Mouse (Mus musculus) forebrain, embryonic 11.5 days (tissue): ENCODE results near the gene Opa1. TPM values are rescaled to one million over a fixed set of nuclear protein-coding genes. Genes with fewer than 3 reads are reported as not detected.

Experiments
- ATAC-seq: fragments of 200-750 bp; cut with Nextera tagmentation; replicated peaks from 2 replicates; pipeline ENCODE4 v1.8.0; 2017; ENCODE audit warnings: moderate TSS enrichment; ENCODE audit not compliant: low FRiP score
- DNase-seq: peaks from one replicate; pipeline ENCODE4 v3.0.0-alpha.2; 2017; ENCODE audit warnings: low spot score
- H3K27ac ChIP-seq: fragments of 300-500 bp; sonication (generic); 2 replicates; pipeline ENCODE4 v1.5.1; 2014; ENCODE audit warnings: low read depth, low read length
- H3K27me3 ChIP-seq: fragments of 300-500 bp; sonication (generic); 2 replicates; pipeline ENCODE4 v1.6.1; 2014; ENCODE audit warnings: mild to moderate bottlenecking, low read length, mixed read lengths; ENCODE audit not compliant: control insufficient read depth, insufficient read depth
- H3K36me3 ChIP-seq: fragments of 300-500 bp; sonication (generic); 2 replicates; pipeline ENCODE4 v1.6.1; 2014; ENCODE audit warnings: mild to moderate bottlenecking, low read length, moderate library complexity, mixed read lengths; ENCODE audit not compliant: control insufficient read depth, insufficient read depth
- H3K4me1 ChIP-seq: fragments of 300-500 bp; sonication (generic); replicated peaks from 2 replicates; pipeline ENCODE4 v1.6.1; 2014; ENCODE audit warnings: low read length, mixed read lengths; ENCODE audit not compliant: control insufficient read depth, insufficient read depth
- H3K4me2 ChIP-seq: fragments of 300-500 bp; sonication (generic); 2 replicates; pipeline ENCODE4 v1.6.1; 2014; ENCODE audit warnings: low read depth, mild to moderate bottlenecking, low read length, moderate library complexity, mixed read lengths; ENCODE audit not compliant: severe bottlenecking
- H3K4me3 ChIP-seq: fragments of 300-500 bp; sonication (generic); 2 replicates; pipeline ENCODE4 v1.5.1; 2014; ENCODE audit warnings: low read depth, low read length
- H3K9ac ChIP-seq: fragments of 300-500 bp; sonication (generic); 2 replicates; pipeline ENCODE4 v1.6.1; 2014; ENCODE audit warnings: low read length
- H3K9me3 ChIP-seq: fragments of 300-500 bp; sonication (generic); 2 replicates; pipeline ENCODE4 v1.6.1; 2016; ENCODE audit warnings: low read length, mixed read lengths; ENCODE audit not compliant: control insufficient read depth
- WGBS: fragments of 180-500 bp; shearing (Covaris S2); extraction: QIAGEN DNeasy Blood & Tissue Kit; methylation state at CpG from one replicate; pipeline ENCODE4 v1.1.7; 2014; 5-methylcytosine and 5-hydroxymethylcytosine counted together
- polyA plus RNA-seq: library from polyadenylated mRNA; unstranded; fragments of >200 nt; fragmentation: Nextera tagmentation; extraction: Ambion mirVana; gene quantifications from 2 replicates; pipeline ENCODE4 v1.2.1, GENCODE M21; 2014

Gene Opa1
- 50.2 and 53.1 TPM in 2 replicates for polyA plus RNA-seq

GRCm38 (mm10) chr16:29579167-29579786 lies at the start of gene Opa1:
Opa1 (plus strand) TSS chr16:29579334.
- peak; percentile 100 for DNase-seq
- H3K4me2 ChIP-seq: peak within 1 kb of the TSS; percentile 56
- peak within 1 kb of the TSS; percentile 91 for H3K9ac ChIP-seq
- H3K4me1 ChIP-seq: peaks cover 3% of the 10 kb centered on the region; the same call in 1 of the 2 replicates
- H3K27me3 ChIP-seq: no peaks in the 10 kb centered on the region
- H3K4me3 ChIP-seq: peak within 1 kb of the TSS; percentile 83
- H3K27ac ChIP-seq: no peak within 1 kb of the TSS
- peak; percentile 99 for ATAC-seq
- under 1% methylated on average over 39 of the region's 39 CpGs for WGBS
- no peaks in the 10 kb centered on the region for H3K36me3 ChIP-seq
- H3K9me3 ChIP-seq: no peaks in the 10 kb centered on the region

GRCm38 (mm10) chr16:29533641-29534040 lies 45.5 kb upstream of the Opa1 start:
- Histone ChIP-seq H3K4me2 (no peak overlapping the region), H3K4me3 (no peak overlapping the region), H3K36me3 (no peaks in the 10 kb centered on the region), H3K4me1 (no peaks in the 10 kb centered on the region), H3K9ac (no peak overlapping the region), H3K9me3 (no peaks in the 10 kb centered on the region), H3K27me3 (no peaks in the 10 kb centered on the region), H3K27ac (no peak overlapping the region)
- no peak for DNase-seq
- ATAC-seq: no peak
- 84% methylated on average over 6 of the region's 6 CpGs for WGBS

GRCm38 (mm10) chr16:29535866-29536265 lies 43.3 kb upstream of the Opa1 start:
- no peak overlapping the region for H3K4me2 ChIP-seq
- H3K4me1 ChIP-seq: no peaks in the 10 kb centered on the region
- ATAC-seq: no peak
- H3K9ac ChIP-seq: no peak overlapping the region
- no peaks in the 10 kb centered on the region for H3K9me3 ChIP-seq
- H3K27me3 ChIP-seq: no peaks in the 10 kb centered on the region
- no peak for DNase-seq
- no peak overlapping the region for H3K4me3 ChIP-seq
- 76% methylated on average over 4 of the region's 4 CpGs for WGBS
- H3K36me3 ChIP-seq: no peaks in the 10 kb centered on the region
- H3K27ac ChIP-seq: no peak overlapping the region

GRCm38 (mm10) chr16:29536411-29537204 lies 42.5 kb upstream of the Opa1 start:
- H3K4me2 ChIP-seq: no peak overlapping the region
- no peak overlapping the region for H3K27ac ChIP-seq
- WGBS: 80% methylated on average over 15 of the region's 15 CpGs
- DNase-seq: no peak
- no peaks in the 10 kb centered on the region for H3K27me3 ChIP-seq
- H3K4me3 ChIP-seq: no peak overlapping the region
- H3K9me3 ChIP-seq: no peaks in the 10 kb centered on the region
- H3K36me3 ChIP-seq: no peaks in the 10 kb centered on the region
- no peaks in the 10 kb centered on the region for H3K4me1 ChIP-seq
- no peak overlapping the region for H3K9ac ChIP-seq
- no peak for ATAC-seq

GRCm38 (mm10) chr16:29539906-29540305 lies 39.2 kb upstream of the Opa1 start:
- H3K9ac ChIP-seq: no peak overlapping the region
- DNase-seq: no peak
- H3K4me1 ChIP-seq: no peaks in the 10 kb centered on the region
- no peak for ATAC-seq
- H3K4me2 ChIP-seq: no peak overlapping the region
- H3K36me3 ChIP-seq: no peaks in the 10 kb centered on the region
- H3K9me3 ChIP-seq: no peaks in the 10 kb centered on the region
- no peaks in the 10 kb centered on the region for H3K27me3 ChIP-seq
- no peak overlapping the region for H3K27ac ChIP-seq
- no peak overlapping the region for H3K4me3 ChIP-seq

GRCm38 (mm10) chr16:29541261-29541683 lies 37.9 kb upstream of the Opa1 start:
- no peak overlapping the region for H3K9ac ChIP-seq
- no peaks in the 10 kb centered on the region for H3K9me3 ChIP-seq
- no peak overlapping the region for H3K4me3 ChIP-seq
- no peaks in the 10 kb centered on the region for H3K27me3 ChIP-seq
- H3K27ac ChIP-seq: no peak overlapping the region
- DNase-seq (no peak), ATAC-seq (no peak)
- H3K4me1 ChIP-seq: no peaks in the 10 kb centered on the region
- WGBS: 86% methylated on average over 11 of the region's 11 CpGs
- H3K36me3 ChIP-seq: no peaks in the 10 kb centered on the region
- no peak overlapping the region for H3K4me2 ChIP-seq

- H3K27me3 ChIP-seq: no peaks in the 10 kb centered on the region
- no peaks in the 10 kb centered on the region for H3K9me3 ChIP-seq
- no peaks in the 10 kb centered on the region for H3K4me1 ChIP-seq
- H3K4me2 ChIP-seq: no peak within 1 kb of the TSS
- 86% methylated on average over 11 of the region's 11 CpGs for WGBS
- DNase-seq: no peak
- no peak within 1 kb of the TSS for H3K27ac ChIP-seq
- H3K36me3 ChIP-seq: no peaks in the 10 kb centered on the region
- no peak within 1 kb of the TSS for H3K4me3 ChIP-seq
- no peak within 1 kb of the TSS for H3K9ac ChIP-seq
- no peak for ATAC-seq
These were observed 34.3 kb upstream of the Opa1 start, which contains the start of gene Atp13a4 for GRCm38 (mm10) chr16:29544829-29545228. Atp13a4 (minus strand) TSS chr16:29544864.

GRCm38 (mm10) chr16:29559667-29560066 lies 19.5 kb upstream of the Opa1 start:
- ATAC-seq (no peak), DNase-seq (no peak)
- H3K4me3 ChIP-seq: no peak overlapping the region
- H3K9me3 ChIP-seq: no peaks in the 10 kb centered on the region
- no peak overlapping the region for H3K9ac ChIP-seq
- no peaks in the 10 kb centered on the region for H3K4me1 ChIP-seq
- H3K4me2 ChIP-seq: no peak overlapping the region
- no peak overlapping the region for H3K27ac ChIP-seq
- WGBS: 87% methylated on average over 5 of the region's 5 CpGs
- no peaks in the 10 kb centered on the region for H3K36me3 ChIP-seq
- H3K27me3 ChIP-seq: no peaks in the 10 kb centered on the region
